Mouse (Mus musculus): Measurements from ENCODE around the gene Cd8a.

- TF ChIP-seq CTCF (IDR thresholded peaks at IDR 0.05; ENCODE audit: low read depth) (no peak), EP300 (IDR thresholded peaks at IDR 0.05; ENCODE audit: low read depth) (no peak)
These were observed 21.0 kb upstream of the Cd8a start for GRCm38 (mm10) chr6:71352201-71352600.
